Mouse (Mus musculus): Measurements from ENCODE around the gene H2al1a. TPM values are rescaled to one million over a fixed set of nuclear protein-coding genes. Genes with fewer than 3 reads are reported as not detected.
A peak's percentile ranks its signal among the peaks of the same experiment; 100 is the strongest.
"Not testable (repeated sequence)": the region's sequence is repeated elsewhere in the genome, so short reads cannot be mapped to it uniquely, and the experiment has no call there.

Gene H2al1a
- polyA plus RNA-seq, 1 experiment from 2014 or later, result not detected

- H3K27me3 ChIP-seq, result peaks cover 15% of the 10 kb centered on the region
- H3K4me1 ChIP-seq, result no peaks in the 10 kb centered on the region
- no peak for ATAC-seq (ENCODE audit: insufficient number of reproducible peaks, low FRiP score, low TSS enrichment, low read depth)
- no peaks in the 10 kb centered on the region for H3K36me3 ChIP-seq
- WGBS, result 79% methylated on average over 4 of the region's 4 CpGs
- H3K4me3 ChIP-seq, result no peak overlapping the region
- H3K9me3 ChIP-seq, result no peaks in the 10 kb centered on the region
- no peak overlapping the region for H3K27ac ChIP-seq
- H3K4me2 ChIP-seq, result no peak overlapping the region
- no peak overlapping the region for H3K9ac ChIP-seq
Measured at GRCm38 (mm10) chrX:11289244-11289643, 9.8 kb upstream of the H2al1a start.

DNA sequence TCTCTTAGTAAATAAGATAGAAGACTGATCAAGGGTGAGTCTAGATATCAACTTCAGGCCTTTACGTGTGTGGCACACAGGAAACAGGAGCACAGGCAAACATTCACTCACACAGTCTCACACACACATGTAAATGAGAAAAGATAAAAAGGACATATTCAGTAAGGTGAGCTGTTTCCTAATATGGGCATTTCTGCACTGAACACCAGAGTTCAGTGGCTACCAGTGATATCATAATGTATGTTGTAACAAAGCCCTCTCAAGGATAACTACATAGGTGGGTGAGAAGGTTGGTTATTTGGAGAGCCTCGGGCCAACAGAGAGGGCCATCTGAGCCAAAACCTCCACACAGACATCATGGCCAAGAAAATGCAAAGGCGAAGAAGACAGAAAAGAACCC is 3.1 kb downstream of the H2al1a start, which contains the start of gene H2al1b:
Gene H2al1b (plus strand): TSS at position 301 of the 400 bp plus-strand sequence.
- not testable (repeated sequence) for H3K9me3 ChIP-seq; H3K4me2 ChIP-seq; H3K36me3 ChIP-seq; ATAC-seq (ENCODE audit: insufficient number of reproducible peaks, low FRiP score, low TSS enrichment, low read depth); H3K27ac ChIP-seq; H3K27me3 ChIP-seq; H3K9ac ChIP-seq; H3K4me1 ChIP-seq; H3K4me3 ChIP-seq
- WGBS, result 100% methylated on average over 1 of the region's 3 CpGs

DNA sequence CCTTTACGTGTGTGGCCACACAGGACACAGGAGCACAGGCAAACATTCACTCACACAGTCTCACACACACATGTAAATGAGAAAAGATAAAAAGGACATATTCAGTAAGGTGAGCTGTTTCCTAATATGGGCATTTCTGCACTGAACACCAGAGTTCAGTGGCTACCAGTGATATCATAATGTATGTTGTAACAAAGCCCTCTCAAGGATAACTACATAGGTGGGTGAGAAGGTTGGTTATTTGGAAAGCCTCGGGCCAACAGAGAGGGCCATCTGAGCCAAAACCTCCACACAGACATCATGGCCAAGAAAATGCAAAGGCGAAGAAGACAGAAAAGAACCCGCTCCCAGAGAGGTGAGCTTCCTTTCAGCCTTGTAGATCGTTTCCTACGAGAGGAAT is 6.3 kb downstream of the H2al1a start, which contains the start of gene H2al1c:
Gene H2al1c (plus strand): TSS at position 301 of the 400 bp plus-strand sequence.
- H3K27me3 ChIP-seq; ATAC-seq (ENCODE audit: insufficient number of reproducible peaks, low FRiP score, low TSS enrichment, low read depth); H3K4me3 ChIP-seq; H3K4me2 ChIP-seq; H3K9me3 ChIP-seq; H3K27ac ChIP-seq; H3K4me1 ChIP-seq; H3K9ac ChIP-seq; H3K36me3 ChIP-seq: not testable (repeated sequence)
- 67% methylated on average over 1 of the region's 6 CpGs for WGBS

GRCm38 (mm10) chrX:11308524-11308923 is 9.5 kb downstream of the H2al1a start, which contains the start of gene H2al1d:
TSS of gene H2al1d (plus strand) at chrX:11308824.
- not testable (repeated sequence) for H3K9ac ChIP-seq; H3K27me3 ChIP-seq; H3K4me1 ChIP-seq; H3K4me3 ChIP-seq; ATAC-seq (ENCODE audit: insufficient number of reproducible peaks, low FRiP score, low TSS enrichment, low read depth); H3K27ac ChIP-seq; H3K9me3 ChIP-seq; H3K4me2 ChIP-seq; H3K36me3 ChIP-seq
- WGBS, result no CpG with 5 or more reads among the region's 6 CpGs

DNA sequence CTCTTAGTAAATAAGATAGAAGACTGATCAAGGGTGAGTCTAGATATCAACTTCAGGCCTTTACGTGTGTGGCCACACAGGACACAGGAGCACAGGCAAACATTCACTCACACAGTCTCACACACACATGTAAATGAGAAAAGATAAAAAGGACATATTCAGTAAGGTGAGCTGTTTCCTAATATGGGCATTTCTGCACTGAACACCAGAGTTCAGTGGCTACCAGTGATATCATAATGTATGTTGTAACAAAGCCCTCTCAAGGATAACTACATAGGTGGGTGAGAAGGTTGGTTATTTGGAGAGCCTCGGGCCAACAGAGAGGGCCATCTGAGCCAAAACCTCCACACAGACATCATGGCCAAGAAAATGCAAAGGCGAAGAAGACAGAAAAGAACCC is 12.6 kb downstream of the H2al1a start, which contains the start of gene H2al1e:
Gene H2al1e (plus strand): TSS at position 301 of the 400 bp plus-strand sequence.
- H3K27ac ChIP-seq; H3K9me3 ChIP-seq; H3K36me3 ChIP-seq; H3K9ac ChIP-seq; H3K4me1 ChIP-seq; H3K4me2 ChIP-seq; ATAC-seq (ENCODE audit: insufficient number of reproducible peaks, low FRiP score, low TSS enrichment, low read depth); H3K27me3 ChIP-seq; H3K4me3 ChIP-seq: not testable (repeated sequence)
- no CpG with 5 or more reads among the region's 3 CpGs for WGBS

GRCm38 (mm10) chrX:11314858-11315257 is 15.8 kb downstream of the H2al1a start, which contains the start of gene H2al1f:
TSS of gene H2al1f (plus strand) at chrX:11315158.
- not testable (repeated sequence) for H3K9ac ChIP-seq; H3K27me3 ChIP-seq; ATAC-seq (ENCODE audit: insufficient number of reproducible peaks, low FRiP score, low TSS enrichment, low read depth); H3K4me2 ChIP-seq; H3K36me3 ChIP-seq; H3K9me3 ChIP-seq; H3K4me1 ChIP-seq; H3K27ac ChIP-seq; H3K4me3 ChIP-seq
- no CpG with 5 or more reads among the region's 6 CpGs for WGBS

DNA sequence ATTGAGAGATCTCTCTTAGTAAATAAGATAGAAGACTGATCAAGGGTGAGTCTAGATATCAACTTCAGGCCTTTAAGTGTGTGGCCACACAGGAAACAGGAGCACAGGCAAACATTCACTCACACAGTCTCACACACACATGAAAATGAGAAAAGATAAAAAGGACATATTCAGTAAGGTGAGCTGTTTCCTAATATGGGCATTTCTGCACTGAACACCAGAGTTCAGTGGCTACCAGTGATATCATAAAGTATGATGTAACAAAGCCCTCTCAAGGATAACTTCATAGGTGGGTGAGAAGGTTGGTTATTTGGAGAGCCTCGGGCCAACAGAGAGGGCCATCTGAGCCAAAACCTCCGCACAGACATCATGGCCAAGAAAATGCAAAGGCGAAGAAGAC is 18.9 kb downstream of the H2al1a start, which contains the start of gene H2al1g:
Gene H2al1g (plus strand): TSS at position 301 of the 400 bp plus-strand sequence.
- not testable (repeated sequence) for H3K4me1 ChIP-seq; H3K4me2 ChIP-seq; H3K27ac ChIP-seq; H3K36me3 ChIP-seq; H3K9me3 ChIP-seq; H3K27me3 ChIP-seq; H3K4me3 ChIP-seq; H3K9ac ChIP-seq; ATAC-seq (ENCODE audit: insufficient number of reproducible peaks, low FRiP score, low TSS enrichment, low read depth)
- WGBS, result no CpG with 5 or more reads among the region's 3 CpGs

GRCm38 (mm10) chrX:11321192-11321591 is 22.1 kb downstream of the H2al1a start, which contains the start of gene H2al1h:
TSS of gene H2al1h (plus strand) at chrX:11321492.
- not testable (repeated sequence) for H3K9me3 ChIP-seq; H3K27ac ChIP-seq; H3K9ac ChIP-seq; H3K4me3 ChIP-seq; H3K27me3 ChIP-seq; H3K4me2 ChIP-seq; ATAC-seq (ENCODE audit: insufficient number of reproducible peaks, low FRiP score, low TSS enrichment, low read depth); H3K36me3 ChIP-seq; H3K4me1 ChIP-seq
- WGBS, result no CpG with 5 or more reads among the region's 6 CpGs

DNA sequence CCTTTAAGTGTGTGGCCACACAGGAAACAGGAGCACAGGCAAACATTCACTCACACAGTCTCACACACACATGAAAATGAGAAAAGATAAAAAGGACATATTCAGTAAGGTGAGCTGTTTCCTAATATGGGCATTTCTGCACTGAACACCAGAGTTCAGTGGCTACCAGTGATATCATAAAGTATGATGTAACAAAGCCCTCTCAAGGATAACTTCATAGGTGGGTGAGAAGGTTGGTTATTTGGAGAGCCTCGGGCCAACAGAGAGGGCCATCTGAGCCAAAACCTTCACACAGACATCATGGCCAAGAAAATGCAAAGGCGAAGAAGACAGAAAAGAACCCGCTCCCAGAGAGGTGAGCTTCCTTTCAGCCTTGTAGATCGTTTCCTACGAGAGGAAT is 25.3 kb downstream of the H2al1a start, which contains the start of gene H2al1i:
Gene H2al1i (plus strand): TSS at position 301 of the 400 bp plus-strand sequence.
- not testable (repeated sequence) for ATAC-seq (ENCODE audit: insufficient number of reproducible peaks, low FRiP score, low TSS enrichment, low read depth); H3K27me3 ChIP-seq; H3K36me3 ChIP-seq; H3K9ac ChIP-seq; H3K4me2 ChIP-seq; H3K27ac ChIP-seq; H3K4me3 ChIP-seq; H3K9me3 ChIP-seq; H3K4me1 ChIP-seq
- WGBS, result 73% methylated on average over 2 of the region's 5 CpGs

- H3K9me3 ChIP-seq, H3K27ac ChIP-seq: not testable (repeated sequence)
- whole genome bisulfite sequencing, result 86% methylated on average over 2 of the region's 2 CpGs
Measured at GRCm38 (mm10) chrX:11327522-11327921, 28.5 kb downstream of the H2al1a start, which contains the start of gene H2al1j. TSS of gene H2al1j (plus strand) at chrX:11327822.

GRCm38 (mm10) chrX:11345762-11346161 is 46.7 kb downstream of the H2al1a start:
- H3K27me3 ChIP-seq, result peaks cover 6% of the 10 kb centered on the region; the same call in 1 of the 2 replicates
- no peaks in the 10 kb centered on the region for H3K9me3 ChIP-seq
- no peaks in the 10 kb centered on the region for H3K4me1 ChIP-seq
- no peak overlapping the region for H3K9ac ChIP-seq
- ATAC-seq (ENCODE audit: insufficient number of reproducible peaks, low FRiP score, low TSS enrichment, low read depth), result no peak
- H3K27ac ChIP-seq, result no peak overlapping the region
- WGBS, result 38% methylated on average over 9 of the region's 9 CpGs
- no peaks in the 10 kb centered on the region for H3K36me3 ChIP-seq
- H3K4me2 ChIP-seq, result 0 out of 2 replicates have a peak overlapping the region, but pooled peaks have one; percentile 5
- no peak overlapping the region for H3K4me3 ChIP-seq

More at GRCm38 (mm10) chrX:11327522-11327921, 28.5 kb downstream of the H2al1a start, which contains the start of gene H2al1j:
- H3K36me3 ChIP-seq; H3K4me2 ChIP-seq; H3K27me3 ChIP-seq; H3K4me1 ChIP-seq; ATAC-seq (ENCODE audit: insufficient number of reproducible peaks, low FRiP score, low TSS enrichment, low read depth); H3K9ac ChIP-seq; H3K4me3 ChIP-seq: not testable (repeated sequence)

DNA sequence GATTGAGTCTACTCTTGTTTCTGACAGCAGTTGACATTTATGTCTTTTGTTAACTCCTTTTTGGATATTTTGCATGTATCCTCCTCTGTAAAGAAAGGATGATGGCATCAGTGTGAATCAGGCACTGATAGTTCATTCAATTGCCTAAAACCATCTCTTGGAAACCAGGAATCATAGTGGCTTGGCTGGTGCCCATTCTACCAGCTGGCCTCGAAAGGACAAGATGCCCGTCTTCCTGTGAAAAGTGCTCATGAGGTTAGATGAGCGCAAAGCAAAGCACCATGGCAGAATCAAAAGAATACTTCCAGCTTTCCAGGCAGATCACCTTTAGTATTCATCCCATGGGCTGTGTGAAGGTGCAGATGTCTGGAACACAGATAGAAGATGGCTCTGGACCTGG is 47.7 kb downstream of the H2al1a start:
- Histone ChIP-seq H3K36me3 (no peaks in the 10 kb centered on the region), H3K4me3 (no peak overlapping the region), H3K4me2 (no peak overlapping the region), H3K27me3 (peaks cover 10% of the 10 kb centered on the region; the same call in 1 of the 2 replicates), H3K4me1 (no peaks in the 10 kb centered on the region), H3K9ac (no peak overlapping the region), H3K27ac (no peak overlapping the region), H3K9me3 (no peaks in the 10 kb centered on the region)
- 86% methylated on average over 3 of the region's 3 CpGs for WGBS
- no peak for ATAC-seq (ENCODE audit: insufficient number of reproducible peaks, low FRiP score, low TSS enrichment, low read depth)
